Mouse (Mus musculus) embryonic facial prominence, embryonic 13.5 days (tissue): ENCODE measurements around the gene Stat5a. TPM values are rescaled to one million over a fixed set of nuclear protein-coding genes. Genes with fewer than 3 reads are reported as not detected.
A peak's percentile ranks its signal among the peaks of the same experiment; 100 is the strongest.

Experiments
- ATAC-seq: fragments of 200-750 bp; cut with Nextera tagmentation; 2 replicates; pipeline ENCODE4 v1.8.0; 2017; ENCODE audit warnings: low read depth; ENCODE audit not compliant: insufficient number of reproducible peaks, insufficient read depth, low FRiP score, low TSS enrichment
- H3K27ac ChIP-seq: fragments of 300-500 bp; sonication (generic); 2 replicates; pipeline ENCODE4 v1.5.1; 2015; ENCODE audit warnings: moderate library complexity, mild to moderate bottlenecking, inconsistent platforms
- H3K27me3 ChIP-seq: fragments of 300-500 bp; sonication (generic); 2 replicates; pipeline ENCODE4 v1.6.1; 2015; ENCODE audit warnings: mild to moderate bottlenecking, inconsistent platforms
- H3K36me3 ChIP-seq: fragments of 300-500 bp; sonication (generic); 2 replicates; pipeline ENCODE4 v1.6.1; 2015; ENCODE audit warnings: mild to moderate bottlenecking, inconsistent platforms
- H3K4me1 ChIP-seq: fragments of 300-500 bp; sonication (generic); 2 replicates; pipeline ENCODE4 v1.6.1; 2015; ENCODE audit warnings: inconsistent platforms
- H3K4me2 ChIP-seq: fragments of 300-500 bp; sonication (generic); 2 replicates; pipeline ENCODE4 v1.6.1; 2015; ENCODE audit warnings: moderate library complexity, mild to moderate bottlenecking, inconsistent platforms
- H3K4me3 ChIP-seq: fragments of 300-500 bp; sonication (generic); 2 replicates; pipeline ENCODE4 v1.5.1; 2015; ENCODE audit warnings: mild to moderate bottlenecking, inconsistent platforms
- H3K9ac ChIP-seq: fragments of 300-500 bp; sonication (generic); 2 replicates; pipeline ENCODE4 v1.6.1; 2015; ENCODE audit warnings: mild to moderate bottlenecking, inconsistent platforms
- H3K9me3 ChIP-seq: fragments of 300-500 bp; sonication (generic); 2 replicates; pipeline ENCODE4 v1.6.1; 2016; ENCODE audit warnings: inconsistent platforms
- WGBS: fragments of 180-500 bp; shearing (Covaris S2); methylation state at CpG from one replicate; pipeline ENCODE4 v1.1.7; 2015; ENCODE audit warnings: mixed read lengths; 5-methylcytosine and 5-hydroxymethylcytosine counted together
- polyA plus RNA-seq: library from polyadenylated mRNA; unstranded; fragments of >200 nt; fragmentation: Nextera tagmentation; extraction: Ambion mirVana; gene quantifications from 2 replicates; pipeline ENCODE4 v1.2.1, GENCODE M21; 2015

Gene Stat5a
- 4.9 and 6.6 TPM in 2 replicates for polyA plus RNA-seq

DNA sequence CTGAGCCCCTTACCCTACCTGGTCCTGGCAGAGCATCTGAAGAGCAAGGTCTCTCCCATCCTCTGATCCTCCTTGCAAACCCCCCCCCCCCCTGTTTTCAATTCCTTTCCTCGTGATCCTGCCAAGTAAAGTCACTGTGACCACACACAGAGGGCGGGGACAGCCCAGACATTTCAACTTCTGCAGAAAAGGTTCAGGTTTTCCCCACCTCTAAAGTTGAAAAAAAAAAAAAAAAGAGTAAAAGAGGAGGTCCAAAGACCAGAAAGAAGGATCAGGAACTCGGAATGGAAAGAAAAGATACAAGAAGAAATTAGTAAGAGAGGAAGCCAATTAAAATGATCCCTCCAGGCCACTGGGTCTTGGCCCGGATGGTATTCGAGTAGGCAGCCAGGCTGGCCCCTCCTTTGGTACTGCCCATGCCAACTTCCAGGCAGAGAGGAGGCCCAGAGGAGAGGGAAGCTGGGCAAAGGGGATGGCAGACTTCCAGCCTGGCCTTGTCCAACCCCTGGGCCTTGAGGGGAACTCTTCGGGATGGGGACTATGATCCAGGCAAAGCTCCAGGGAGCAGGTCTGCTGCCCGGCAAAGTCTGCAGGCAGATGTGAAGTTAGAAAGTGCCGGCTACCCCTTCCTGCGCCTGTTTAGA lies at the start of gene Stat5a:
Gene Stat5a, plus strand, starts transcription at position 417 of the 644 bp plus-strand sequence.
- Histone ChIP-seq H3K36me3 (no peaks in the 10 kb centered on the region), H3K27ac (no peak within 1 kb of the TSS), H3K9me3 (no peaks in the 10 kb centered on the region), H3K9ac (peak within 1 kb of the TSS; percentile 72), H3K27me3 (peaks cover 56% of the 10 kb centered on the region), H3K4me3 (peak within 1 kb of the TSS; percentile 51), H3K4me1 (peaks cover 19% of the 10 kb centered on the region), H3K4me2 (peak within 1 kb of the TSS; percentile 73)
- ATAC-seq: no peak
- 45% methylated on average over 9 of the region's 9 CpGs for WGBS

DNA sequence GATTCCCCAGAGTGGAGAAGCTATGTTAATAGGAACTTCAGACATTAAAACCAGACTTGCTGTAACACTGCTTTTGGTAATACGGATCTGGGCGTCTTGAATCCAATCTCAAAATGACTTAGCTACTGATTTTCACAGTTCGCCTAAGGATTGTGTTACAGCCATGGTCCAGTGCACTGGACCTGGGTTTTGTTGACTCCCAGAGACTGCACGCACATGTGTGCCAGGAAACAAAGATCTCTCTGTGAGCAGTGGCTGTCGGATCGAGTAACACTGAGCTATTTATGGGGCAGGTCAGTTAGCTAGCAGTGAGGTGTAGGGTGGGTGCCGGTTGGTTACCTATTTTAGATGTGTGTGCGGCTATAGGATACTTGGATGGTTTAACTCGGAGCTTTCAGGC lies 48.6 kb upstream of the Stat5a start:
- Histone ChIP-seq H3K4me1 (peaks cover 17% of the 10 kb centered on the region), H3K36me3 (peaks cover 6% of the 10 kb centered on the region; the same call in 1 of the 2 replicates), H3K9ac (no peak overlapping the region), H3K27ac (peak overlapping the region; percentile 55; the same call in 1 of the 2 replicates), H3K27me3 (peaks cover under 1% of the 10 kb centered on the region; the same call in 1 of the 2 replicates), H3K4me2 (no peak overlapping the region; the same call in 1 of the 2 replicates), H3K4me3 (no peak overlapping the region), H3K9me3 (no peaks in the 10 kb centered on the region)
- no peak for ATAC-seq
- 22% methylated on average over 9 of the region's 9 CpGs for WGBS

DNA sequence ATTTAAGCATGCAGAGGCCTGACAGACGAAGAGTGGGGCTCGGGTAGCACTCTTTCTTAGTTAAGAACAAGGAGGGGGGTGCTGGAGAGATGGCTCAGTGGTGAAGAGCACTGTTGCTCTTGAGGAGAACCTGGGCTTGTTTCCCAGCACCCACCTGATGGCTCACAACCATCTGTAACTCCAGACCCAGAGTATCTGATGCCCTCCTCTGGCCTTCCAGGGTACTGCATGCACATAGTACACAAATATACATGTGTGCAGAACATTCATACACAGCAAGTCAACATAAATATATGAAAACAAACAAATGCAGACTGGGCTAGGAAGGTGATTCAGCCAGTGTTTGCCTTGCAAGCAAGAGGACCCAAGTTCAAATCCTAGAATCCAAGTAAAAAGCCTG lies 48.0 kb upstream of the Stat5a start:
- no peak overlapping the region for H3K4me3 ChIP-seq
- H3K27me3 ChIP-seq: peaks cover 4% of the 10 kb centered on the region
- 60% methylated on average over 2 of the region's 2 CpGs for WGBS
- no peak overlapping the region for H3K4me2 ChIP-seq
- H3K4me1 ChIP-seq: peaks cover 17% of the 10 kb centered on the region
- no peak overlapping the region for H3K9ac ChIP-seq
- peaks cover 3% of the 10 kb centered on the region; the same call in 1 of the 2 replicates for H3K36me3 ChIP-seq
- H3K9me3 ChIP-seq: no peaks in the 10 kb centered on the region
- ATAC-seq: no peak
- peak overlapping the region; percentile 55; the same call in 1 of the 2 replicates for H3K27ac ChIP-seq

DNA sequence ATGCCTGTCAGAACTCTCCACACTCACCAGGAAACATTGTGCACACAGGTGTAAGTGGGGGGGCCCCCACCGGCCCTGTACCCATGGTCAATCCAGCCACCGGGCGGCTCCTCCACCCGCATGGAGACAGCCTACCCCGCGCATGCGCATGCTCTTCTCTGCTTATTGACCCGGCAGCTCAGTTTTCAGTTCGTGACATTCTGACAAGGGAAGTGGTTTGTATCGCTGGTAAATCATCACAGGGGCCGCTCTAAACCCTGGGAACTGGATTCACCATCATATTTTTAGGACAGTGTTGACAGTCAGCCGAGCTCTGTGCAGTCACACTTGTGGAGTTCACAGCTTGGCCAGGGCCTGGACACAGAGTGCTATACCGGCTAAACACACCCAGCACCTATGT lies 44.7 kb upstream of the Stat5a start:
- ATAC-seq: no peak
- Histone ChIP-seq H3K4me3 (no peak overlapping the region), H3K4me2 (peak overlapping the region; percentile 7; the same call in 1 of the 2 replicates), H3K36me3 (no peaks in the 10 kb centered on the region), H3K27ac (no peak overlapping the region), H3K9me3 (no peaks in the 10 kb centered on the region), H3K4me1 (peaks cover 30% of the 10 kb centered on the region), H3K27me3 (peaks cover 20% of the 10 kb centered on the region), H3K9ac (no peak overlapping the region)
- 52% methylated on average over 13 of the region's 13 CpGs for WGBS

DNA sequence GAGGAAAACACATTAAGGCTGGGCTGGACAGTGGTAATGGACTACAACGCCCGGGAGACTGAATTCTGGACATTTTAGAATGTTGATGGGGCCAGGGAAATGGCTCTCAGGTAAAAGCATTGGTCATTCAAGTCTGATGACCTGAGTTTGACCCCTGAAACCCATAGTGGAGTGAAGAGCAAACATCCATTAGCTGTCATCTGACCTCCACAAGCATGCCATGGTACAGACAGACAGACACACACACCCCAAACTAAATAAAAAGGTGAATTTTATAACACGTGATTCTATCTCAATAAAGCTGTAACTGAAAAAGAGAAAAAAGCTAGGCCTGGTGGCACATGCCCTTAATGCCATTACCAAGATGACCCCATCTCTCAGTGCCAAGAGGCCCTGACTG lies 42.8 kb upstream of the Stat5a start:
- H3K9ac ChIP-seq: no peak overlapping the region
- H3K27ac ChIP-seq: no peak overlapping the region
- 77% methylated on average over 3 of the region's 3 CpGs for WGBS
- peaks cover 20% of the 10 kb centered on the region for H3K27me3 ChIP-seq
- no peak overlapping the region for H3K4me3 ChIP-seq
- H3K4me1 ChIP-seq: peaks cover 34% of the 10 kb centered on the region
- no peak for ATAC-seq
- no peaks in the 10 kb centered on the region for H3K36me3 ChIP-seq
- no peaks in the 10 kb centered on the region for H3K9me3 ChIP-seq
- no peak overlapping the region for H3K4me2 ChIP-seq

DNA sequence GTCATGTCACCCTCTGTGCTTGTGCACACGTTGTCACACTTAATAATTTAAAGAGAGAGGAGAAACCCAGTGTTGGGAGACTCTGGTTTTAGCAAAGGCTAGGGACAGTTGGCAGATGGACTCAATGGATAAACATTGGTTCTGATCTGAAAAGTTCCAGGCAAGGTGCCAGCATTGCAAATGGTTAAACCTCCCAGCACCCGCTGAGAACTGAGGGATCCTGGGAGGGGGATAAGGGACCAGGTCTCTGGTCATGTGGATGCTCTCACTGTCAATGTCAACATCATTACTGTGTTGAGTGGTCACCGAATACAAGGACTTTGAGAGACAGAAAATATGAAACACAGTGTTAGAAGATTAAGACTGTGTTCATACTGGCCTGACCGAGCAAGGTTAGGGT lies 42.4 kb upstream of the Stat5a start:
- 79% methylated on average over 4 of the region's 4 CpGs for WGBS
- no peaks in the 10 kb centered on the region for H3K9me3 ChIP-seq
- H3K9ac ChIP-seq: no peak overlapping the region
- no peak overlapping the region for H3K27ac ChIP-seq
- H3K36me3 ChIP-seq: no peaks in the 10 kb centered on the region
- peaks cover 37% of the 10 kb centered on the region for H3K4me1 ChIP-seq
- no peak overlapping the region for H3K4me2 ChIP-seq
- peaks cover 22% of the 10 kb centered on the region for H3K27me3 ChIP-seq
- no peak overlapping the region for H3K4me3 ChIP-seq
- no peak for ATAC-seq

DNA sequence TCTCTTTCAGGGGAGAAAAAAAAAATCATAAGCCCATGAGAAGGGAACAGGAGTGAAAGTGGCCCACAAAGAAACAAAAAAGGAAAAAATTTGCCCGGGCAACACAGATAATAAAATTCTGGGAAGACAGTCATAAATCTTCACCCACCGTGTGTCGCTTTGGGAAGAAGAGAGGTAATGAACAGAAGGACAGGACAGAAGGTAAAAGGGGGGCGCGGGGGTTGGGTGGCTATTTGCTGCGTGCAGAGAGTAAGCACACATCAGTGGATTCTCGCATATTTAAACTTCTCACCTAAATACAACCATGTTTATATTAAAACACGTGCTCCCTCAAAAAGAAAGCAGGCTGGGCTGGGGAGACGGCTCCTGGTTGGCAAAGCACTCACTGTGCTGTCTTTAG lies 41.8 kb upstream of the Stat5a start:
- no peak for ATAC-seq
- H3K4me1 ChIP-seq: peaks cover 40% of the 10 kb centered on the region
- no peaks in the 10 kb centered on the region for H3K9me3 ChIP-seq
- H3K4me2 ChIP-seq: no peak overlapping the region
- WGBS: 84% methylated on average over 9 of the region's 9 CpGs
- no peak overlapping the region for H3K4me3 ChIP-seq
- no peak overlapping the region for H3K9ac ChIP-seq
- peaks cover 25% of the 10 kb centered on the region for H3K27me3 ChIP-seq
- H3K36me3 ChIP-seq: no peaks in the 10 kb centered on the region
- no peak overlapping the region for H3K27ac ChIP-seq

DNA sequence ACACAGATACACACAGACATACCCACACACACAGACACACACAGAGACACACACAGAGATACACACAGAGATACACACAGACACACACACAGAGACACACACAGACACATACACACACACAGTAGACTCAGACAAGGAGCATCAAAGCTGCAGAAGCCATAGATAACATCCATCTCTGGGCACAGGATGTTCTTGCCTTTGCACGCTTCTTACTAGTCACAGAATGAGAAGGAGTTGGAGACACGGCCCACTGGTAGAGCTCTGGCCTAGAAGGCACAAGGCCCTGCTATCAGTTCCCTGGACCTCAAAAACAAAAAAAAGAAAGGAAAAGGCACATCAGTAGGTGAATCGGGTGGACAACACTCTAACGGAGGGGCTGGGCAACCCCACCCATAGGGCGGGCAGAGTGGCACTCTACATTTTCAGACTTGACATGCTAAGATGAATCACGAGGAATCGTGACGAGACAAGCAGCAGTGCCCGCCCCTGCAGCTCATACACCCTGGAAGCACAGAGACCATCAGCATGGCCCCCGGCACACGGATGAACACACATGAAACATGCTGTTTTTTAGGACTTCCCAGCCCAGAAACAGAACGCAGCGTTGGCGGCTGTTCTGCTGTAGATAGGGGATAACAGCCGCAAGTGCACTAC lies 40.7 kb upstream of the Stat5a start:
- H3K9ac ChIP-seq: no peak overlapping the region
- H3K36me3 ChIP-seq: no peaks in the 10 kb centered on the region
- H3K4me2 ChIP-seq: no peak overlapping the region
- H3K9me3 ChIP-seq: no peaks in the 10 kb centered on the region
- no peak overlapping the region for H3K27ac ChIP-seq
- H3K4me1 ChIP-seq: peaks cover 41% of the 10 kb centered on the region
- no peak for ATAC-seq
- H3K27me3 ChIP-seq: peaks cover 27% of the 10 kb centered on the region
- no peak overlapping the region for H3K4me3 ChIP-seq
- WGBS: 90% methylated on average over 15 of the region's 15 CpGs

DNA sequence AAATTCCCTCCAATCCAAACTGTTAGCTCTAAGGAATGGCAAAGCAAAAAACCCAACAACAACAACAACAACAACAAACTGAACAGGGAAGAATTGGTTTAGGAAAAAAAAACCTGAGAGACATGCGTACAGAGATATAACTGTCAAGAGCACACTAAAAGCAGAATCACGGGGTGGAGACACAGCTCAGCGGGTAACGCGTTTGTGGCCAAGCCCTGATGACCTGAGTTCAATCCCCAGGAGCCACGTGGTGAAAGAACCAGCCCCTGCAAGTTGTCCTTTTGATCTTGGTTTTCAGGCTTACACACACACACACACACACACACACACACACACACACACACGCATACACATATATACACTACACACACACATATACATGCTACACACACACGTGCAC lies 40.1 kb upstream of the Stat5a start:
- 76% methylated on average over 8 of the region's 8 CpGs for WGBS
- Histone ChIP-seq H3K27ac (no peak overlapping the region), H3K4me3 (no peak overlapping the region), H3K27me3 (peaks cover 28% of the 10 kb centered on the region), H3K4me1 (peaks cover 44% of the 10 kb centered on the region), H3K4me2 (no peak overlapping the region), H3K9me3 (no peaks in the 10 kb centered on the region), H3K36me3 (no peaks in the 10 kb centered on the region), H3K9ac (no peak overlapping the region)
- ATAC-seq: no peak

DNA sequence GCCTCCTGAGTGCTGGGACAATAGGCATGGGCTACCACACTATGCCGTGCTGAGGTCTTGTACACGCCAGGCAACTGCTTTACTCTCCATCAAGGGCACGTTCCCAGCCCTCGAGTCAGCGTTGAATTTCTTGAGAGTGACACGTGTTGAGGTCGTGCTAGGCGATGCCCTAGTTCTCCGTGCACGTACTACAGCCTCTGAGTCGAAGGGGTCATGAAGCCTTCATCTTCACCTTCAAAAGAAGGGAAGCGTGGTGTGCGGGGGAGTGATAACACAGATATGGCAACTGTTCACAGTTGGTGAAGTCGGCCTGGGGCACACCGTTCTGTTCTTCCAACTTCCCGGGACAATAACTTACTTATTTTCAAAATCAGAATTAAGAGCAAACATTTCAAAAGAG lies 39.5 kb upstream of the Stat5a start:
- Histone ChIP-seq H3K36me3 (no peaks in the 10 kb centered on the region), H3K9ac (no peak overlapping the region), H3K27ac (peak overlapping the region; percentile 22; the same call in 1 of the 2 replicates), H3K4me3 (no peak overlapping the region), H3K9me3 (no peaks in the 10 kb centered on the region), H3K4me2 (peak overlapping the region; percentile 41), H3K4me1 (peaks cover 44% of the 10 kb centered on the region), H3K27me3 (peaks cover 34% of the 10 kb centered on the region)
- whole genome bisulfite sequencing: 45% methylated on average over 16 of the region's 16 CpGs
- no peak for ATAC-seq

DNA sequence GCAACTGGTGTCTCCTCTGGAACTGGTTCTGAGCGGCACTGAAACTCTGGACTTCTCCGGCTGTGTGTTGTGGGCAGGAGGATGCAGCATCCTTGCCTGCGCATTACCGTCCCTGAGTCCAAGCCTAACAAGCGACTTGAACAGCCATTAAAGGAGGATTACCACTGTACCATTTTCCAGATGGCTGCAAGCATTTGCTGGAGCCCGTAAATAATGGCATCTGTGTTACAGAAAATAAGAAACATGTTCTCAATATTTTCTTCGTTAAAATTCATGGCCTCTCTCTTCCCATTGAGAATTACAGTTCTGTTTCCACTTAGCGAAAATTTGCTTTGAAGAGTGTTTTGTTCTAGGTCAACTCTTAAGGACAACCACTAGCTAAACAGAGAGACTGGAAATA lies 39.1 kb upstream of the Stat5a start:
- Histone ChIP-seq H3K27ac (peak overlapping the region; percentile 22; the same call in 1 of the 2 replicates), H3K4me1 (peaks cover 43% of the 10 kb centered on the region), H3K9me3 (no peaks in the 10 kb centered on the region), H3K36me3 (no peaks in the 10 kb centered on the region), H3K9ac (no peak overlapping the region), H3K4me3 (no peak overlapping the region), H3K27me3 (peaks cover 35% of the 10 kb centered on the region), H3K4me2 (peak overlapping the region; percentile 43)
- ATAC-seq: no peak
- 23% methylated on average over 8 of the region's 8 CpGs for WGBS
